ENCODE assay signal across 7 mouse cellular contexts in the genomic region with DNA sequence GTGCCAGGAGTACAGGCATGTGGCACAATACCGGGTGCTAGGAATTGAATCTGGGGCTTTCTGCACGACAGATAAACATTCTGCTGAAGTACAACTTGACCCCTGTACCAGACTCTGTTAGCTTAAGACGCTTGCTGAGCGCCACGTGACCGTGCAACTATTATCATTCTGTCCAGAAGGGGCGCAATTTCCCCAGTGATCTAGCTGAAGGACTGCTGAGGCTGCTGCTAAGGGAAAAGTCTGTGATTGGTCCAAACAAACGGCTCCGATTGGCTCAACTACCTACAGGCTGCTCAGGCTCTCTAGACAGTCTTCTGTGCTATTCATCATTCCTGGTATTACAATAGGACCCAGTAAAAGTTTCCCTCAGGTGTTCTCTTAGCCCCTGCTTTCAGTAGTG. TPM values are rescaled to one million over a fixed set of nuclear protein-coding genes. Genes with fewer than 3 reads are reported as not detected.
DNase-seq lines count a peak whose midpoint lies in the region; ATAC-seq lines count a peak whose summit lies in the region.

No protein-coding gene starts in this region.

- no peaks in the 10 kb centered on the region for H3K9me3 ChIP-seq in embryonic facial prominence, embryonic 11.5 days (replicated peaks; ENCODE audit: control insufficient read depth, low read length)
- H3K9me3 ChIP-seq in limb, embryonic 10.5 days (replicated peaks) = no peaks in the 10 kb centered on the region
- H3K9me3 ChIP-seq in midbrain, embryonic 13.5 days = no peaks in the 10 kb centered on the region

- H3K36me3 ChIP-seq in embryonic facial prominence, embryonic 11.5 days (replicated peaks; ENCODE audit: control insufficient read depth, insufficient read depth, low read depth, low read length) = no peaks in the 10 kb centered on the region
- H3K36me3 ChIP-seq in limb, embryonic 10.5 days = no peaks in the 10 kb centered on the region
- H3K36me3 ChIP-seq in midbrain, embryonic 13.5 days = no peaks in the 10 kb centered on the region

- H3K9ac ChIP-seq in embryonic facial prominence, embryonic 11.5 days (replicated peaks; ENCODE audit: low read length) = no peak overlapping the region
- H3K9ac ChIP-seq in midbrain, embryonic 13.5 days (replicated peaks) = no peak overlapping the region; the same call in 1 of the 2 replicates

- no peaks in the 10 kb centered on the region for H3K27me3 ChIP-seq in embryonic facial prominence, embryonic 11.5 days (ENCODE audit: control insufficient read depth, insufficient read depth, low read length)
- H3K27me3 ChIP-seq in limb, embryonic 10.5 days (ENCODE audit: low read depth, poor library complexity, severe bottlenecking) = peaks cover 16% of the 10 kb centered on the region; the same call in 1 of the 2 replicates
- no peaks in the 10 kb centered on the region for H3K27me3 ChIP-seq in midbrain, embryonic 13.5 days

- H3K4me2 ChIP-seq in embryonic facial prominence, embryonic 11.5 days (ENCODE audit: low read depth, low read length) = no peak overlapping the region
- peak overlapping the region; percentile 48 for H3K4me2 ChIP-seq in midbrain, embryonic 13.5 days (replicated peaks)

- H3K27ac ChIP-seq in embryonic facial prominence, embryonic 11.5 days (replicated peaks; ENCODE audit: low read depth, low read length) = no peak overlapping the region
- H3K27ac ChIP-seq in limb, embryonic 10.5 days = peak overlapping the region; percentile 39; the same call in 1 of the 2 replicates
- H3K27ac ChIP-seq in midbrain, embryonic 13.5 days = 0 out of 2 replicates have a peak overlapping the region, but pooled peaks have one; percentile 44

- peak; percentile 68 for ATAC-seq in embryonic facial prominence, embryonic 11.5 days (replicated peaks; ENCODE audit: insufficient number of reproducible peaks, low FRiP score, low TSS enrichment, low read depth)
- peak; percentile 79 for ATAC-seq in midbrain, embryonic 13.5 days

- under 1% methylated on average over 9 of the region's 9 CpGs for WGBS in embryonic facial prominence, embryonic 11.5 days
- under 1% methylated on average over 9 of the region's 9 CpGs for WGBS in limb, embryonic 10.5 days
- WGBS in midbrain, embryonic 13.5 days = 1% methylated on average over 9 of the region's 9 CpGs

- peak; percentile 94 for DNase-seq in adrenal gland, postnatal 14 days
- DNase-seq in embryonic facial prominence, embryonic 11.5 days (ENCODE audit: low spot score) = peak; percentile 97
- DNase-seq in heart, adult 18-20 months = peak; percentile 91 to 93
- peak; percentile 92 for DNase-seq in kidney, adult 18-20 months
- DNase-seq in limb, embryonic 10.5 days (ENCODE audit: low spot score) = peak; percentile 89
- peak; percentile 80 for DNase-seq in spleen, adult 12 weeks (ENCODE audit: low spot score)

- no peaks in the 10 kb centered on the region; the same call in 1 of the 2 replicates for H3K4me1 ChIP-seq in embryonic facial prominence, embryonic 11.5 days (ENCODE audit: control insufficient read depth, insufficient read depth, low read length)
- peaks cover 24% of the 10 kb centered on the region for H3K4me1 ChIP-seq in limb, embryonic 10.5 days
- peaks cover 18% of the 10 kb centered on the region for H3K4me1 ChIP-seq in midbrain, embryonic 13.5 days (replicated peaks)

- no peak overlapping the region for H3K4me3 ChIP-seq in embryonic facial prominence, embryonic 11.5 days (ENCODE audit: low read depth, low read length)
- peak overlapping the region; percentile 39 for H3K4me3 ChIP-seq in limb, embryonic 10.5 days
- peak overlapping the region; percentile 25 for H3K4me3 ChIP-seq in midbrain, embryonic 13.5 days (replicated peaks)

RNA-seq across cellular contexts. Expression of gene Map2k3, which starts 4.6 kb away (rescaled TPM):
- total RNA-seq in adrenal gland, postnatal 14 days (2021) = 70.0 and 74.3 TPM in 2 replicates
- polyA plus RNA-seq in embryonic facial prominence, embryonic 11.5 days (2014; fragmentation: Nextera tagmentation; extraction: Ambion mirVana) = 50.4 and 58.1 TPM in 2 replicates
- 10 to 100 TPM; 70.9 to 73.4 TPM for total RNA-seq in heart, adult 18-20 months (2021)
- polyA plus RNA-seq in limb, embryonic 10.5 days (2016; fragmentation: Nextera tagmentation; extraction: Ambion mirVana) = 78.3 and 93.3 TPM in 2 replicates
- polyA plus RNA-seq in midbrain, embryonic 13.5 days (2015; fragmentation: Nextera tagmentation; extraction: Ambion mirVana) = 28.2 and 29.8 TPM in 2 replicates

RNA-seq across cellular contexts. Expression of gene Natd1, which starts 12.7 kb away (rescaled TPM):
- 17.9 and 18.4 TPM in 2 replicates for total RNA-seq in adrenal gland, postnatal 14 days (2021)
- 17.8 and 19.3 TPM in 2 replicates for polyA plus RNA-seq in embryonic facial prominence, embryonic 11.5 days (2014; fragmentation: Nextera tagmentation; extraction: Ambion mirVana)
- 10 to 100 TPM in 1 of 2 experiments, 1 to 10 TPM in 1; 9.9 to 12.4 TPM for total RNA-seq in heart, adult 18-20 months (2021)
- polyA plus RNA-seq in limb, embryonic 10.5 days (2016; fragmentation: Nextera tagmentation; extraction: Ambion mirVana) = 14.2 and 17.0 TPM in 2 replicates
- 30.0 and 31.8 TPM in 2 replicates for polyA plus RNA-seq in midbrain, embryonic 13.5 days (2015; fragmentation: Nextera tagmentation; extraction: Ambion mirVana)

RNA-seq across cellular contexts. Expression of gene Tmem11, which starts 48.2 kb away (rescaled TPM):
- total RNA-seq in adrenal gland, postnatal 14 days (2021) = 48.9 and 49.8 TPM in 2 replicates
- polyA plus RNA-seq in embryonic facial prominence, embryonic 11.5 days (2014; fragmentation: Nextera tagmentation; extraction: Ambion mirVana) = 60.4 and 65.6 TPM in 2 replicates
- total RNA-seq in heart, adult 18-20 months (2021) = 10 to 100 TPM; 28.9 to 29.6 TPM
- 75.9 and 78.4 TPM in 2 replicates for polyA plus RNA-seq in limb, embryonic 10.5 days (2016; fragmentation: Nextera tagmentation; extraction: Ambion mirVana)
- polyA plus RNA-seq in midbrain, embryonic 13.5 days (2015; fragmentation: Nextera tagmentation; extraction: Ambion mirVana) = 55.1 and 57.4 TPM in 2 replicates
